Mouse (Mus musculus): ENCODE results near the gene Arfgef3. TPM values are rescaled to one million over a fixed set of nuclear protein-coding genes. Genes with fewer than 3 reads are reported as not detected.

Arfgef3 gene
- total and polyA plus RNA-seq, 3 experiments, result 0.28 to 11.0 (median 0.50) TPM

- H3K9ac ChIP-seq (ENCODE audit: insufficient read depth, low read depth), result no peak within 1 kb of the TSS
- H3K9me3 ChIP-seq (replicated peaks; ENCODE audit: low read length), result no peaks in the 10 kb centered on the region
- no peak within 1 kb of the TSS for H3K27ac ChIP-seq (ENCODE audit: insufficient read depth, low read depth)
- DNase-seq (ENCODE audit: extremely low read depth), result no peak
- no peak for TF ChIP-seq NRF1 (IDR thresholded peaks at IDR 0.05; ENCODE audit: low read depth, low read length)
- TF ChIP-seq RCOR1 (conservative IDR thresholded peaks at IDR 0.05; ENCODE audit: low read depth, low read length), result no peak
- TF ChIP-seq POLR2AphosphoS2 (IDR thresholded peaks at IDR 0.05; ENCODE audit: low read depth, low read length), result no peak
- no peak for TF ChIP-seq TBP (conservative IDR thresholded peaks at IDR 0.05; ENCODE audit: low read depth, low read length)
- TF ChIP-seq ZNF384 (IDR thresholded peaks at IDR 0.05; ENCODE audit: low read depth, low read length), result no peak
- no peak for TF ChIP-seq POLR2A (IDR thresholded peaks at IDR 0.05; ENCODE audit: low read depth, low read length)
- TF ChIP-seq JUN (IDR thresholded peaks at IDR 0.05; ENCODE audit: insufficient read depth, low read depth, low read length), result no peak
- TF ChIP-seq UBTF (IDR thresholded peaks at IDR 0.05; ENCODE audit: low read depth, low read length), result no peak
- H3K27me3 ChIP-seq (replicated peaks), result no peaks in the 10 kb centered on the region
- in situ Hi-C loops (cut with MboI; ENCODE audit: low pct_ligation_motif_present, low pct_unique_long_range_greater_than_20kb, low sequenced_read_pairs), result no loop called here
- H3K36me3 ChIP-seq (replicated peaks in 1 of 2; ENCODE audit: control insufficient read depth in 1 of 2, insufficient read depth in 1 of 2, low read length in 1 of 2), result no peaks in the 10 kb centered on the region
- dilution Hi-C loops (cut with MboI; ENCODE audit: extremely low pct_ligation_motif_present, extremely low pct_unique_long_range_greater_than_20kb, low sequenced_read_pairs), result no loop called here
- no peaks in the 10 kb centered on the region for H3K4me1 ChIP-seq (ENCODE audit: control insufficient read depth in 1 of 2, insufficient read depth in 2 of 2)
- H3K79me2 ChIP-seq (replicated peaks; ENCODE audit: control insufficient read depth, extremely low read depth, insufficient read depth, poor library complexity, severe bottlenecking), result no peaks in the 10 kb centered on the region
- no peak within 1 kb of the TSS for H3K4me2 ChIP-seq (ENCODE audit: insufficient read depth, low read depth, poor library complexity, severe bottlenecking)
- no peak within 1 kb of the TSS for H3K4me3 ChIP-seq (replicated peaks in 1 of 3; ENCODE audit: low read depth in 2 of 3, low read length in 2 of 3, poor library complexity in 1 of 3)
These were observed 42.9 kb upstream of the Arfgef3 start, which contains the start of gene Gm4922 for GRCm38 (mm10) chr10:18786693-18787092. Gene Gm4922 (minus strand): TSS chr10:18786793.

DNA sequence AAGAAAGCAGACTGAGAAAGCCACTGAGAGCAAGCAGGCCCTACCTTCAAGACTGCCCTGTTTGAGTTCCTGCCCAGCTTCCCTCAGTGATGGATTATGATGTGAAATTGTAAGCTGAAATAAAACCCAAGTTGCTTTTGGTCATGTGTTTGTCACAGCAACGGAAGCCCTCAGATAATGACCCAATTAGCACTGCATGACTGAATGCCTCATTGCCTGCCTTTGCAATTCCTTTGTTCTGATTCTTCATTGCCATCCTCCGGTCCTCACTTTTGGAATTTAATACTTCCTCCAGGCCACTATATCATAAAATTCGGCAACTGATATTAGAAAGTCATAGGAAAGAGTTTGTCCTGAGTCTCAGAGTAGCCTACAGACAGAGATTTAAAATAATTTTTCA lies 33.8 kb upstream of the Arfgef3 start:
- dilution Hi-C loops (cut with MboI; ENCODE audit: extremely low pct_ligation_motif_present, extremely low pct_unique_long_range_greater_than_20kb, low sequenced_read_pairs), result no loop called here
- no peak overlapping the region for H3K9ac ChIP-seq (ENCODE audit: insufficient read depth, low read depth)
- no peak overlapping the region for H3K27ac ChIP-seq (ENCODE audit: insufficient read depth, low read depth)
- no peak overlapping the region for H3K4me2 ChIP-seq (ENCODE audit: insufficient read depth, low read depth, poor library complexity, severe bottlenecking)
- H3K9me3 ChIP-seq (replicated peaks; ENCODE audit: low read length), result no peaks in the 10 kb centered on the region
- in situ Hi-C loops (cut with MboI; ENCODE audit: low pct_ligation_motif_present, low pct_unique_long_range_greater_than_20kb, low sequenced_read_pairs), result no loop called here
- H3K27me3 ChIP-seq (replicated peaks), result no peaks in the 10 kb centered on the region
- H3K79me2 ChIP-seq (replicated peaks; ENCODE audit: control insufficient read depth, extremely low read depth, insufficient read depth, poor library complexity, severe bottlenecking), result no peaks in the 10 kb centered on the region
- no peaks in the 10 kb centered on the region for H3K4me1 ChIP-seq (ENCODE audit: control insufficient read depth in 1 of 2, insufficient read depth in 2 of 2)
- no peak for DNase-seq (ENCODE audit: extremely low read depth)
- TF ChIP-seq MEF2A (IDR thresholded peaks at IDR 0.05; ENCODE audit: borderline replicate concordance, low read depth, low read length) (no peak), NRF1 (IDR thresholded peaks at IDR 0.05; ENCODE audit: low read depth, low read length) (no peak), IRF4 (IDR thresholded peaks at IDR 0.05; ENCODE audit: low read depth, low read length) (no peak), MAX (IDR thresholded peaks at IDR 0.05; ENCODE audit: low read length) (no peak), EP300 (IDR thresholded peaks at IDR 0.05; ENCODE audit: low read length) (no peak), CTCF (conservative IDR thresholded peaks at IDR 0.05 in 1 of 2, IDR thresholded peaks at IDR 0.05 in 1 of 2; ENCODE audit: low read depth in 2 of 2, low read length in 2 of 2) (no peak), UBTF (IDR thresholded peaks at IDR 0.05; ENCODE audit: low read depth, low read length) (no peak), POLR2A (IDR thresholded peaks at IDR 0.05; ENCODE audit: low read depth, low read length) (no peak), TBP (conservative IDR thresholded peaks at IDR 0.05; ENCODE audit: low read depth, low read length) (no peak), ELF1 (IDR thresholded peaks at IDR 0.05; ENCODE audit: low read depth, low read length) (no peak), MXI1 (IDR thresholded peaks at IDR 0.05; ENCODE audit: low read depth, low read length) (no peak), SMC3 (IDR thresholded peaks at IDR 0.05; ENCODE audit: low read depth, low read length) (no peak), GABPA (IDR thresholded peaks at IDR 0.05; ENCODE audit: insufficient replicate concordance, low read depth, low read length) (no peak), USF1 (IDR thresholded peaks at IDR 0.05; ENCODE audit: low read depth, low read length) (no peak), ZNF384 (IDR thresholded peaks at IDR 0.05; ENCODE audit: low read depth, low read length) (no peak)
- no peak overlapping the region for H3K4me3 ChIP-seq (replicated peaks in 1 of 3; ENCODE audit: low read depth in 2 of 3, low read length in 2 of 3, poor library complexity in 1 of 3)
- no peaks in the 10 kb centered on the region for H3K36me3 ChIP-seq (replicated peaks in 1 of 2; ENCODE audit: control insufficient read depth in 1 of 2, insufficient read depth in 1 of 2, low read length in 1 of 2)

All from CH12.LX (cell line).